Mouse (Mus musculus): ENCODE results near the gene Nccrp1. TPM values are rescaled to one million over a fixed set of nuclear protein-coding genes. Genes with fewer than 3 reads are reported as not detected.

The Nccrp1 gene
- polyA plus RNA-seq, 1 experiment from 2014 or later: 0.09 TPM

- H3K9me3 ChIP-seq (ENCODE audit: control insufficient read depth, low read length): no peaks in the 10 kb centered on the region
- H3K4me1 ChIP-seq (ENCODE audit: control insufficient read depth, insufficient read depth, low read length): peaks cover 15% of the 10 kb centered on the region
- peaks cover 37% of the 10 kb centered on the region for H3K36me3 ChIP-seq (ENCODE audit: control insufficient read depth, insufficient read depth, low read length)
Observed at GRCm38 (mm10) chr7:28560856-28561255, 13.8 kb upstream of the Nccrp1 start.

GRCm38 (mm10) chr7:28558486-28558885 lies 11.4 kb upstream of the Nccrp1 start:
- Histone ChIP-seq H3K4me3 (ENCODE audit: low read length) (no peak overlapping the region), H3K4me2 (ENCODE audit: low read depth, low read length) (no peak overlapping the region), H3K9ac (ENCODE audit: low read depth, low read length) (no peak overlapping the region), H3K27me3 (replicated peaks; ENCODE audit: control insufficient read depth, insufficient read depth, low read length) (no peaks in the 10 kb centered on the region), H3K9me3 (ENCODE audit: control insufficient read depth, low read length) (no peaks in the 10 kb centered on the region), H3K27ac (ENCODE audit: low read length) (no peak overlapping the region), H3K36me3 (ENCODE audit: control insufficient read depth, insufficient read depth, low read length) (peaks cover 20% of the 10 kb centered on the region), H3K4me1 (ENCODE audit: control insufficient read depth, insufficient read depth, low read length) (peaks cover 16% of the 10 kb centered on the region)
- 57% methylated on average over 4 of the region's 4 CpGs for WGBS
- ATAC-seq: 0 out of 2 replicates have a peak, but pooled peaks have one; percentile 18

More at GRCm38 (mm10) chr7:28560856-28561255, 13.8 kb upstream of the Nccrp1 start:
- H3K9ac ChIP-seq (ENCODE audit: low read depth, low read length): no peak overlapping the region
- no peak overlapping the region for H3K4me2 ChIP-seq (ENCODE audit: low read depth, low read length)
- H3K27ac ChIP-seq (ENCODE audit: low read length): no peak overlapping the region
- no peak overlapping the region for H3K4me3 ChIP-seq (ENCODE audit: low read length)
- ATAC-seq: no peak
- WGBS: 91% methylated on average over 10 of the region's 10 CpGs
- H3K27me3 ChIP-seq (replicated peaks; ENCODE audit: control insufficient read depth, insufficient read depth, low read length): no peaks in the 10 kb centered on the region

GRCm38 (mm10) chr7:28557708-28558107 lies 10.7 kb upstream of the Nccrp1 start:
- Histone ChIP-seq H3K27me3 (replicated peaks; ENCODE audit: control insufficient read depth, insufficient read depth, low read length) (no peaks in the 10 kb centered on the region), H3K4me3 (ENCODE audit: low read length) (no peak overlapping the region), H3K9ac (ENCODE audit: low read depth, low read length) (no peak overlapping the region), H3K36me3 (ENCODE audit: control insufficient read depth, insufficient read depth, low read length) (peaks cover 18% of the 10 kb centered on the region), H3K27ac (ENCODE audit: low read length) (no peak overlapping the region), H3K4me1 (ENCODE audit: control insufficient read depth, insufficient read depth, low read length) (peaks cover 16% of the 10 kb centered on the region), H3K9me3 (ENCODE audit: control insufficient read depth, low read length) (no peaks in the 10 kb centered on the region), H3K4me2 (ENCODE audit: low read depth, low read length) (no peak overlapping the region)
- no peak for ATAC-seq
- 76% methylated on average over 6 of the region's 6 CpGs for WGBS

- no peaks in the 10 kb centered on the region for H3K9me3 ChIP-seq (ENCODE audit: control insufficient read depth, low read length)
- 60% methylated on average over 5 of the region's 5 CpGs for WGBS
- H3K4me1 ChIP-seq (ENCODE audit: control insufficient read depth, insufficient read depth, low read length): peaks cover 16% of the 10 kb centered on the region
- ATAC-seq: no peak
- H3K9ac ChIP-seq (ENCODE audit: low read depth, low read length): no peak overlapping the region
- no peaks in the 10 kb centered on the region for H3K27me3 ChIP-seq (replicated peaks; ENCODE audit: control insufficient read depth, insufficient read depth, low read length)
- no peak overlapping the region for H3K27ac ChIP-seq (ENCODE audit: low read length)
- H3K36me3 ChIP-seq (ENCODE audit: control insufficient read depth, insufficient read depth, low read length): peaks cover 18% of the 10 kb centered on the region
- no peak overlapping the region for H3K4me2 ChIP-seq (ENCODE audit: low read depth, low read length)
- no peak overlapping the region for H3K4me3 ChIP-seq (ENCODE audit: low read length)
Observed at GRCm38 (mm10) chr7:28557069-28557468, 10.0 kb upstream of the Nccrp1 start.

- no peak overlapping the region for H3K4me3 ChIP-seq (ENCODE audit: low read length)
- WGBS: 9% methylated on average over 5 of the region's 5 CpGs
- no peaks in the 10 kb centered on the region for H3K27me3 ChIP-seq (replicated peaks; ENCODE audit: control insufficient read depth, insufficient read depth, low read length)
- ATAC-seq: peak; percentile 52
- H3K27ac ChIP-seq (ENCODE audit: low read length): no peak overlapping the region
- no peak overlapping the region for H3K4me2 ChIP-seq (ENCODE audit: low read depth, low read length)
- no peaks in the 10 kb centered on the region for H3K9me3 ChIP-seq (ENCODE audit: control insufficient read depth, low read length)
- peaks cover 12% of the 10 kb centered on the region for H3K36me3 ChIP-seq (ENCODE audit: control insufficient read depth, insufficient read depth, low read length)
- H3K9ac ChIP-seq (ENCODE audit: low read depth, low read length): no peak overlapping the region
- H3K4me1 ChIP-seq (ENCODE audit: control insufficient read depth, insufficient read depth, low read length): peaks cover 16% of the 10 kb centered on the region
Observed at GRCm38 (mm10) chr7:28555939-28556535, 9.0 kb upstream of the Nccrp1 start.

GRCm38 (mm10) chr7:28553076-28553475 lies 6.0 kb upstream of the Nccrp1 start:
- no peak overlapping the region for H3K4me2 ChIP-seq (ENCODE audit: low read depth, low read length)
- ATAC-seq: no peak

GRCm38 (mm10) chr7:28547628-28548027 lies 574 bp upstream of the Nccrp1 start:
- Histone ChIP-seq H3K27ac (ENCODE audit: low read length) (no peak overlapping the region), H3K4me3 (ENCODE audit: low read length) (no peak overlapping the region), H3K4me1 (ENCODE audit: control insufficient read depth, insufficient read depth, low read length) (peaks cover 20% of the 10 kb centered on the region), H3K4me2 (ENCODE audit: low read depth, low read length) (no peak overlapping the region), H3K9ac (ENCODE audit: low read depth, low read length) (no peak overlapping the region), H3K27me3 (replicated peaks; ENCODE audit: control insufficient read depth, insufficient read depth, low read length) (peaks cover 26% of the 10 kb centered on the region), H3K36me3 (ENCODE audit: control insufficient read depth, insufficient read depth, low read length) (no peaks in the 10 kb centered on the region), H3K9me3 (ENCODE audit: control insufficient read depth, low read length) (no peaks in the 10 kb centered on the region; the same call in 1 of the 2 replicates)
- WGBS: 67% methylated on average over 7 of the region's 7 CpGs
- no peak for ATAC-seq

More at GRCm38 (mm10) chr7:28553076-28553475, 6.0 kb upstream of the Nccrp1 start:
- Histone ChIP-seq H3K9ac (ENCODE audit: low read depth, low read length) (no peak overlapping the region), H3K4me3 (ENCODE audit: low read length) (no peak overlapping the region), H3K36me3 (ENCODE audit: control insufficient read depth, insufficient read depth, low read length) (no peaks in the 10 kb centered on the region), H3K27ac (ENCODE audit: low read length) (no peak overlapping the region), H3K9me3 (ENCODE audit: control insufficient read depth, low read length) (no peaks in the 10 kb centered on the region; the same call in 1 of the 2 replicates), H3K4me1 (ENCODE audit: control insufficient read depth, insufficient read depth, low read length) (peaks cover 10% of the 10 kb centered on the region; the same call in 1 of the 2 replicates), H3K27me3 (replicated peaks; ENCODE audit: control insufficient read depth, insufficient read depth, low read length) (no peaks in the 10 kb centered on the region)
- 87% methylated on average over 6 of the region's 6 CpGs for WGBS

- Histone ChIP-seq H3K36me3 (ENCODE audit: control insufficient read depth, insufficient read depth, low read length) (no peaks in the 10 kb centered on the region), H3K4me3 (ENCODE audit: low read length) (peak overlapping the region; percentile 23), H3K9me3 (ENCODE audit: control insufficient read depth, low read length) (no peaks in the 10 kb centered on the region; the same call in 1 of the 2 replicates), H3K27ac (ENCODE audit: low read length) (no peak overlapping the region), H3K27me3 (replicated peaks; ENCODE audit: control insufficient read depth, insufficient read depth, low read length) (peaks cover 26% of the 10 kb centered on the region), H3K4me1 (ENCODE audit: control insufficient read depth, insufficient read depth, low read length) (peaks cover 20% of the 10 kb centered on the region), H3K4me2 (ENCODE audit: low read depth, low read length) (peak overlapping the region; percentile 42), H3K9ac (ENCODE audit: low read depth, low read length) (peak overlapping the region; percentile 39; the same call in 1 of the 2 replicates)
- ATAC-seq: no peak
- WGBS: 4% methylated on average over 22 of the region's 22 CpGs
Observed at GRCm38 (mm10) chr7:28546649-28547048, 405 bp downstream of the Nccrp1 start.

- Histone ChIP-seq H3K4me1 (ENCODE audit: control insufficient read depth, insufficient read depth, low read length) (peaks cover 20% of the 10 kb centered on the region), H3K27me3 (replicated peaks; ENCODE audit: control insufficient read depth, insufficient read depth, low read length) (peaks cover 26% of the 10 kb centered on the region), H3K27ac (ENCODE audit: low read length) (no peak overlapping the region), H3K9me3 (ENCODE audit: control insufficient read depth, low read length) (no peaks in the 10 kb centered on the region; the same call in 1 of the 2 replicates), H3K4me2 (ENCODE audit: low read depth, low read length) (no peak overlapping the region), H3K36me3 (ENCODE audit: control insufficient read depth, insufficient read depth, low read length) (no peaks in the 10 kb centered on the region), H3K4me3 (ENCODE audit: low read length) (no peak overlapping the region), H3K9ac (ENCODE audit: low read depth, low read length) (no peak overlapping the region)
- ATAC-seq: no peak
- WGBS: 48% methylated on average over 7 of the region's 7 CpGs
Observed at GRCm38 (mm10) chr7:28545891-28546210, 1.2 kb downstream of the Nccrp1 start.
